Mouse (Mus musculus) midbrain, embryonic 16.5 days (tissue): ENCODE measurements around the gene Gm47791. TPM values are rescaled to one million over a fixed set of nuclear protein-coding genes. Genes with fewer than 3 reads are reported as not detected.

ENCODE experiments used
- ATAC-seq: fragments of 200-750 bp; cut with Nextera tagmentation; 2 replicates; pipeline ENCODE4 v1.8.0; 2017; ENCODE audit warnings: moderate TSS enrichment
- H3K27ac ChIP-seq: fragments of 300-500 bp; sonication (generic); 2 replicates; pipeline ENCODE4 v1.5.1; 2014; ENCODE audit warnings: mild to moderate bottlenecking, low read length, mixed read lengths
- H3K27me3 ChIP-seq: fragments of 300-500 bp; sonication (generic); 2 replicates; pipeline ENCODE4 v1.6.1; 2014; ENCODE audit warnings: low read depth, low read length, mixed read lengths; ENCODE audit not compliant: control insufficient read depth, insufficient read depth
- H3K36me3 ChIP-seq: fragments of 300-500 bp; sonication (generic); 2 replicates; pipeline ENCODE4 v1.6.1; 2014; ENCODE audit warnings: mild to moderate bottlenecking, low read length, moderate library complexity, mixed read lengths; ENCODE audit not compliant: control insufficient read depth, insufficient read depth
- H3K4me1 ChIP-seq: fragments of 300-500 bp; sonication (generic); 2 replicates; pipeline ENCODE4 v1.6.1; 2014; ENCODE audit warnings: mild to moderate bottlenecking, low read length, mixed read lengths; ENCODE audit not compliant: control insufficient read depth, insufficient read depth
- H3K4me2 ChIP-seq: fragments of 300-500 bp; sonication (generic); 2 replicates; pipeline ENCODE4 v1.6.1; 2014; ENCODE audit warnings: mild to moderate bottlenecking, low read length, mixed read lengths
- H3K4me3 ChIP-seq: fragments of 300-500 bp; sonication (generic); 2 replicates; pipeline ENCODE4 v1.5.1; 2014; ENCODE audit warnings: low read depth, mild to moderate bottlenecking, low read length, moderate library complexity, mixed read lengths
- H3K9ac ChIP-seq: fragments of 300-500 bp; sonication (generic); 2 replicates; pipeline ENCODE4 v1.6.1; 2014; ENCODE audit warnings: low read depth, low read length, mixed read lengths
- H3K9me3 ChIP-seq: fragments of 300-500 bp; sonication (generic); replicated peaks from 2 replicates; pipeline ENCODE4 v1.6.1; 2014; ENCODE audit warnings: mild to moderate bottlenecking, low read length, mixed read lengths; ENCODE audit not compliant: control insufficient read depth, poor library complexity, severe bottlenecking
- WGBS: fragments of 180-500 bp; shearing (Covaris S2); extraction: QIAGEN DNeasy Blood & Tissue Kit; methylation state at CpG from one replicate; pipeline ENCODE4 v1.1.7; 2014; 5-methylcytosine and 5-hydroxymethylcytosine counted together
- polyA plus RNA-seq: library from polyadenylated mRNA; unstranded; fragments of >200 nt; fragmentation: Nextera tagmentation; extraction: Ambion mirVana; gene quantifications from 2 replicates; pipeline ENCODE4 v1.2.1, GENCODE M21; 2015

Gene Gm47791
- polyA plus RNA-seq, 1 experiment from 2014 or later, result not detected

DNA sequence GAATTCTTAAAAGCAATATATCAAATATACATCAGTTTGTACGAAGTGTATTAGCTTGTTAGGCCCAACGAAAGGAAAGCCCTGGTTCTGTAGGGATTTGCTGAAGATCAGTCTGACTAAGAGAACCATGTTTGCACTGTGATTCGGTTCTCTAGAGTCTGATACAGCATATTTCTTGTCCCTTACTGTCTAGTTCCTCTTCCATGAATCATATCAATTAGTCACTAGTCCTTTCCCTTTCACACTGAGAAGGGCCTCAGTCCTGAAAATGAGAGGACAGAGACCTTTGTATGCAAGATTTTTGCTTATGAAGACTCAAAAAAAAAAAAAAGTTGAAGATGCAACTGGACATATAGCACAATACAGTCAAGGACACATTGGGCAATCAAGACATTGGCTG lies 22.1 kb upstream of the Gm47791 start:
- no peak overlapping the region for H3K27ac ChIP-seq
- WGBS, result 92% methylated on average over 3 of the region's 3 CpGs
- H3K9ac ChIP-seq, result no peak overlapping the region
- no peak overlapping the region for H3K4me3 ChIP-seq
- ATAC-seq, result no peak
- no peaks in the 10 kb centered on the region for H3K4me1 ChIP-seq
- H3K9me3 ChIP-seq, result no peaks in the 10 kb centered on the region
- H3K4me2 ChIP-seq, result no peak overlapping the region
- no peaks in the 10 kb centered on the region for H3K27me3 ChIP-seq
- H3K36me3 ChIP-seq, result no peaks in the 10 kb centered on the region

DNA sequence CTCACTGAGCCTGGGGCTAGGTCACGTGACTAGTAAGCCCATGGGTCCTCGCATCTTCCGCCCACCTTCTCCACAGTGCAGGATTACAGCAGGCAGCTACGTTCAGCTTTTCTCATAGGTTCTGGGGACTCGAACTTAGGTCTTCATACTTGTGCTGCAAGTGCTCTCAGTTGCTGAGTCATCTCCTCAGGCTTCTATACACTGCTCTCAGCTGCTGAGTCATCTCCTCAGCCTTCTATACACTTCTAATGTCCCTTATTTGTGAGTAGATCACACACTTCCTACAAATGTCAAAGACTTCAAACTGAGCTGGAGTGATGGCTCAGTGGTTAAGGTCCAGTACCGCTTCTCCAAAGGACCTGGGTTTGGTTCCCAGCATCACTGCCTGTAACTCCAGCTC lies 21.2 kb upstream of the Gm47791 start:
- Histone ChIP-seq H3K27me3 (no peaks in the 10 kb centered on the region), H3K4me2 (no peak overlapping the region), H3K27ac (no peak overlapping the region), H3K9me3 (no peaks in the 10 kb centered on the region), H3K36me3 (no peaks in the 10 kb centered on the region), H3K4me1 (no peaks in the 10 kb centered on the region), H3K4me3 (no peak overlapping the region), H3K9ac (no peak overlapping the region)
- WGBS, result 88% methylated on average over 6 of the region's 6 CpGs
- ATAC-seq, result no peak

DNA sequence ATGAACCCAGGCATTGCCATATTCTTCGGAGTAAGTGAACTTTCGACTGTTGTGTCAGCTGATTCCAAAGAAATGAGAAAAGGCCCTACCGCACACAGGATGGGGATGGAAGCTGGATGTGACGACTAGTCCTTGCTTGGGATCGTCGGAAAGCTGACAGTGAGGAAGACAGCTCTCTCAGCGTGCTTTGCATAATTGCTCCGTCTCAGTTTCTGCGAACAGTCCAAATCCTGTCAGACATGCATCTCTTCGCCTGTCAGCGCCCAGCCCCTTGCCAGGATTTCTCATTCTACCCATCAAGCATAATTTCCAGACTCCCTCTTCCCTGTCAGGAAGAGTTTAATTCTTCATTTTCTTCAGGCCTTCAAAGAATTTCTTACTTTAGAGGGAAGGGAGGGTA lies 20.1 kb upstream of the Gm47791 start:
- no peaks in the 10 kb centered on the region for H3K36me3 ChIP-seq
- no peak overlapping the region for H3K4me2 ChIP-seq
- H3K27me3 ChIP-seq, result no peaks in the 10 kb centered on the region
- no peaks in the 10 kb centered on the region for H3K9me3 ChIP-seq
- no peaks in the 10 kb centered on the region for H3K4me1 ChIP-seq
- peak; percentile 81 for ATAC-seq
- no peak overlapping the region for H3K9ac ChIP-seq
- H3K4me3 ChIP-seq, result no peak overlapping the region
- no peak overlapping the region for H3K27ac ChIP-seq
- WGBS, result 45% methylated on average over 11 of the region's 11 CpGs

DNA sequence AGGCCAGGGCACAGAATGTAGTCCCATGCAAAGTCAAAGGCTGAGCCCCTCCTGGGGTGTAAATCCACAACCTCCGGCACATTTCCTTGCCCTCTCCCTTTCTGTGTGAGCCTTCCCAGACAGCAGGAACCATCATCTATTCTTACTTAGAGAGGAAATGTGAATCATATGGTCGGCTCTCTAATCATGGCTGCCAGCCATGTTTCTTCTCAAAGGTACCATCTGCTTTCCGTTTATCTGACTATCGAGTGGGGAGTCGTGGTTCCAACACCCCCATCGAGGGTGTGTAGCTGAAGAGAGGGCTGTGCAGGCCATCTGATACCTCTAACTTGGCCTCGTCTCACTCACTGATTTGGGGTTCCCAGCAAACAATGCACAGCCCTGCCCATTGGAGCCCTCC lies 17.0 kb upstream of the Gm47791 start:
- Histone ChIP-seq H3K4me1 (no peaks in the 10 kb centered on the region), H3K36me3 (no peaks in the 10 kb centered on the region), H3K4me2 (no peak overlapping the region), H3K4me3 (no peak overlapping the region), H3K9ac (no peak overlapping the region), H3K27ac (no peak overlapping the region), H3K9me3 (no peaks in the 10 kb centered on the region), H3K27me3 (no peaks in the 10 kb centered on the region)
- no peak for ATAC-seq
- 77% methylated on average over 7 of the region's 7 CpGs for WGBS

DNA sequence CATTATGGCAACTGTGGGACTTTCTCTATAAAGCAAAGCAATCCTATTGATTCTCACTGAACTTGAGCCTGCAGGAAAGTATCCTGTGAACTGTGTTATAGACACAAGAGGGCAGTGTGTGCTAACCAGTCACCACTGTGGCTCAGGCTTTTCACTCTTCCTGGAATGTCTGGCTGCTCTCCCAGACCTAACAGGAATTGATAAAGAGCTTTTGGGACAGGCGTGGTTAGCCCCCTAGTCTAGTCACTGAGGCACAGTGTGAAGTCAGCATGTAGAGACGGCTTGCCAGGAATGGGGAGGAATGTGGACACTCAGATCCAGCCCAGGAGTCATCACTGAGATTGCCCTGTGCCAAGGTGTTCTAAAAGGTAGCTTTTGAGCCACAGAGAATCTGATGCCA lies 16.4 kb upstream of the Gm47791 start:
- no peaks in the 10 kb centered on the region for H3K36me3 ChIP-seq
- H3K9ac ChIP-seq, result no peak overlapping the region
- no peak overlapping the region for H3K4me2 ChIP-seq
- H3K4me3 ChIP-seq, result no peak overlapping the region
- no peak overlapping the region for H3K27ac ChIP-seq
- ATAC-seq, result peak; percentile 87
- H3K9me3 ChIP-seq, result no peaks in the 10 kb centered on the region
- no peaks in the 10 kb centered on the region for H3K4me1 ChIP-seq
- WGBS, result 7% methylated on average over 2 of the region's 2 CpGs
- H3K27me3 ChIP-seq, result no peaks in the 10 kb centered on the region

DNA sequence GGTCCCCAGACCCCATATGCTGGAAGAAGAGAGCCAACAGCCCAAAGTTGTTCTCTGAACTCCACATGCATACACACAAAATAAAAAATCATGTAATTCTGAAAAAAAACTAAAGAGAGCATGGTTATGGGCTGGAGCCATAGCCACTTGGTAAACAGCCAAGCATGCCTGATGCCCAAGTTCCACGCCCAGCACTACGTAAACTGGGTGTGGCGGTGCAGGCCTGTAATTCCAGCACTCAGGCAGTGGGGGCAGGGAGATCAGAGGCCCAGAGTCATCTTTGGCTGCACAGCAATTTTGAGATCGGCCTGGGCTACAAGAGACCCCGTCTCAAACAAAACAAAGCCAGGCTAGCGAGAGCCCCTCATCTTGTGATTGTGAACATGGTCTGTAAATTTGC lies 14.5 kb upstream of the Gm47791 start:
- Histone ChIP-seq H3K4me3 (no peak overlapping the region), H3K4me1 (no peaks in the 10 kb centered on the region), H3K9me3 (no peaks in the 10 kb centered on the region), H3K36me3 (no peaks in the 10 kb centered on the region), H3K27me3 (no peaks in the 10 kb centered on the region), H3K4me2 (no peak overlapping the region), H3K9ac (no peak overlapping the region), H3K27ac (no peak overlapping the region)
- no peak for ATAC-seq
- 72% methylated on average over 6 of the region's 6 CpGs for WGBS

DNA sequence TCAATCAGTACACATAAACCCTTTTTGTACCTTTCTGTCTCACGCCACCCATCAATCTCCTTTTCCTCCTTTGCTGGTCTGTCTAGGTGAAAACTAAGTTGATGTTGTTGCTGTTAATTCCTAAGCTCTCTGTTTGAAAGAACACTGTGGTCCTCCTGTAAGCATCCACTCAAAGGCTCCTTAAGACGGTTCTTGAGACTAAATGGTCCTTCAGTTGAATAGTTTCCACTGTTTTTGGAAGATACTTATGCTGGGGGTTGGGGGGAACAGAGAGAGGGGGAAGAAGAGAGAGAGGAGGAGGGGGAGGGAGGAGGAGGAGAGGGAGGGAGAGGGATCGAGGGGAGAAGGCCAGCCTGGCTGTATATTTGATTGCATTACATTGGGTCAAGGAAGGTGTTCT lies 12.5 kb upstream of the Gm47791 start:
- Histone ChIP-seq H3K4me2 (no peak overlapping the region), H3K36me3 (no peaks in the 10 kb centered on the region), H3K27ac (no peak overlapping the region), H3K4me3 (no peak overlapping the region), H3K27me3 (no peaks in the 10 kb centered on the region), H3K9ac (no peak overlapping the region), H3K4me1 (no peaks in the 10 kb centered on the region), H3K9me3 (no peaks in the 10 kb centered on the region)
- no peak for ATAC-seq
- 72% methylated on average over 3 of the region's 3 CpGs for WGBS

DNA sequence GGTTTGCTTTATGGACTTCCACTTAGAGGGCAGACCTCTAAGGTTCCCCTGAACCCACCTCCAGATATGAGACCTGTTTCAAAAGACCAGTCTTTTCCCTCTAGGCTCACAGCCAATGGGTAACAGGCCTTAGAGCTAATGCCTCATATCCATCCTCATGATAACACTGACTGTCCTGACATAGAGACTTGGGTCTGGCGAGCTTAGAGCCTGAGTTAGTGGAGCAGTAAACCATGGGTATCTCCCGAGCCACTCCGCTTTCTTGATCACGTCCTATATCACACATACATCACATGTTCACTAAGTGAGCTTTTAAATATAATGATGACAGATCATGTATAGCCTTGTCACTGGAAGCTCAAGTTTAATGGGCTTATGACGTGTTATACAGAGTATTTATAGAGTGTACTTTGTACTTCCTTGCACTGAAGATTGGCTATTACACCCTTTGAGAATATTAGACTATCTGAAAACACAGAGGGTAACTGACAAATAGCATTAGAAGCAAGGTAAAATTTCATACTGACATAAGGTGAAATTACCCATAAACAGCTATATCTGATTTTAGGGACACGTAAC lies 8.4 kb upstream of the Gm47791 start:
- Histone ChIP-seq H3K4me1 (no peaks in the 10 kb centered on the region), H3K9ac (no peak overlapping the region), H3K36me3 (no peaks in the 10 kb centered on the region), H3K9me3 (no peaks in the 10 kb centered on the region; the same call in 1 of the 2 replicates), H3K27me3 (no peaks in the 10 kb centered on the region), H3K4me3 (no peak overlapping the region), H3K4me2 (no peak overlapping the region), H3K27ac (no peak overlapping the region)
- 91% methylated on average over 6 of the region's 6 CpGs for WGBS
- ATAC-seq, result no peak

DNA sequence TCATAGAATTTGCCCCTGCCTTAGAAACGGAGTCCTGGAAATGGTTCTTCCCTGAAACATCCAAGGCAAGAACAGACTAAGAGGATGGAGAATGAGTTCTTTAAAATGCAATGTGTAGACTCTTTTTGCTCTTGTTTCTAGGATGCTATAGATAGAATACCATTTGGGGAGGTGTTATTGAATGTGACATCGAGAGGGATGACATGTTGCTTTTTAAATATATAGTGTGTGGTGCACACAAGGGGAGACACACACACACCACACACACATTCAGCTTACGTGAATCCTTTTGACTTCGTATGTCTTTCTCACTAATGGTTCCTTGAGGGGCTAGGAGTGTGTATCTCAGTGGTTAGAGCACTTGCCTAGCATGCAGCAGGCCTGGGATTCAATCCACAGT lies 4.2 kb upstream of the Gm47791 start:
- Histone ChIP-seq H3K36me3 (no peaks in the 10 kb centered on the region), H3K9ac (no peak overlapping the region), H3K27ac (no peak overlapping the region), H3K4me2 (no peak overlapping the region), H3K4me1 (no peaks in the 10 kb centered on the region), H3K4me3 (no peak overlapping the region), H3K9me3 (no peaks in the 10 kb centered on the region; the same call in 1 of the 2 replicates), H3K27me3 (no peaks in the 10 kb centered on the region)
- WGBS, result 96% methylated on average over 4 of the region's 4 CpGs
- no peak for ATAC-seq
